Mouse (Mus musculus) hindbrain, embryonic 10.5 days (tissue): Measurements from ENCODE around the gene Ppp1r12c. TPM values are rescaled to one million over a fixed set of nuclear protein-coding genes. Genes with fewer than 3 reads are reported as not detected.

Experiments
- DNase-seq: peaks from one replicate; pipeline ENCODE4 v3.0.0-alpha.2; 2017; ENCODE audit warnings: low spot score
- H3K27ac ChIP-seq: fragments of 300-500 bp; sonication (generic); 2 replicates; pipeline ENCODE4 v1.5.1; 2016; ENCODE audit warnings: mild to moderate bottlenecking, moderate library complexity
- H3K27me3 ChIP-seq: fragments of 300-500 bp; sonication (generic); 2 replicates; pipeline ENCODE4 v1.6.1; 2016; ENCODE audit warnings: mild to moderate bottlenecking; ENCODE audit not compliant: poor library complexity, insufficient read depth, severe bottlenecking
- H3K36me3 ChIP-seq: fragments of 300-500 bp; sonication (generic); 2 replicates; pipeline ENCODE4 v1.6.1; 2016; ENCODE audit warnings: mild to moderate bottlenecking, moderate library complexity
- H3K4me1 ChIP-seq: fragments of 300-500 bp; sonication (generic); replicated peaks from 2 replicates; pipeline ENCODE4 v1.6.1; 2016; ENCODE audit warnings: mild to moderate bottlenecking
- H3K4me3 ChIP-seq: fragments of 300-500 bp; sonication (generic); 2 replicates; pipeline ENCODE4 v1.5.1; 2016; ENCODE audit warnings: mild to moderate bottlenecking, moderate library complexity
- H3K9me3 ChIP-seq: fragments of 300-500 bp; sonication (generic); 2 replicates; pipeline ENCODE4 v1.6.1; 2016; ENCODE audit warnings: mild to moderate bottlenecking, moderate library complexity
- WGBS: fragments of 180-500 bp; shearing (Covaris S2); methylation state at CpG from one replicate; pipeline ENCODE4 v1.1.7; 2016; 5-methylcytosine and 5-hydroxymethylcytosine counted together
- polyA plus RNA-seq: library from polyadenylated mRNA; unstranded; fragments of >200 nt; fragmentation: Nextera tagmentation; extraction: Ambion mirVana; gene quantifications from 2 replicates; pipeline ENCODE4 v1.2.1, GENCODE M21; 2016

Gene Ppp1r12c
- polyA plus RNA-seq, 1 experiment from 2014 or later: 45.8 TPM

DNA sequence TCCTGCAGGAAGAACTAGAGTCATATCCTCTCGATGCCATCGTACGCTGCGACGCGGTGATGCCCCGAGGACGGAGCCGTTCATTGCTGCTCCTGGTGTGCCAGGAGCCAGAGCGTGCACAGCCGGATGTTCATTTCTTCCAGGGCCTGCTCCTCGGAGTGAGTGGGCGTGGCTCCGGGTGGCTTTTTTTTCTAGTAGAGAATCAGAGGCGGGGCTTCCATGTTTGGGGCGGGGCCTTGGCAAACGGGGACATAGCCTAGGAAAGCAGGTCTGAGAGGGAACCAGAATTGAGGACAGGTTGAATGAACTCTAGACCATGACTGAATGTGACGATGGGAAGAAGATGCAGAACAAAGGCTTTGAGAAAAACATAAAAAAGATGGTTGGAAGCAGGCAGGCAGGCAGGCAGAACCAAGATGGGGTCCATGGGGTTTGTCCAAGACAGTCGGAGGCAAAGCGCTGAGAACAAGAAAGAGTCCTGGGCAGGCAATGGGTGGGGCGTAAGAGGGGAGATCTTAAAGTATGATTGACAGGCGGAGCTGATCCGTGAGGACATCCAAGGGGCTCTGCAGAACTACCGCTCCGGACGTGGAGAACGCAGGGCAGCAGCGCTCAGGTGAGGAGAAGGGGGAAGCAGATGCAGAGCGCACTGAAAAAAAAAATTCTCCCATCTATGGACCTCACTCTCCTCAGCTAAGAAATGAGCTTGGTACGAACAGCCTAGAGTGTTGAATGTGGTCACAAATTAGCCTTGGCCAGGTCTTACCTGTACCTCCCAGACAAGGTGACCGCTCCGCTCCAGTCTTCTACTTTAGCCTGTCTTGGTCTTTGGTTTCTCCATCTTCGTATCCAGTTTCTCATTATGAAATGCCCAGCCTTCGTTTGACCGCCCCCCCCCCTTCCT, 31.0 kb downstream of the Ppp1r12c start:
- H3K27ac ChIP-seq: no peak overlapping the region; the same call in 1 of the 2 replicates
- no peaks in the 10 kb centered on the region for H3K36me3 ChIP-seq
- H3K27me3 ChIP-seq: peaks cover 72% of the 10 kb centered on the region
- H3K4me3 ChIP-seq: peak overlapping the region; percentile 51
- H3K4me1 ChIP-seq: peaks cover 20% of the 10 kb centered on the region
- H3K9me3 ChIP-seq: peaks cover 6% of the 10 kb centered on the region; the same call in 1 of the 2 replicates
- DNase-seq: peak; percentile 71
- WGBS: 2% methylated on average over 35 of the region's 35 CpGs

GRCm38 (mm10) chr7:4467801-4468200, 33.7 kb downstream of the Ppp1r12c start:
- Histone ChIP-seq H3K4me3 (no peak overlapping the region), H3K27ac (no peak overlapping the region), H3K27me3 (peaks cover 45% of the 10 kb centered on the region), H3K9me3 (no peaks in the 10 kb centered on the region), H3K4me1 (peaks cover 14% of the 10 kb centered on the region), H3K36me3 (no peaks in the 10 kb centered on the region)
- no peak for DNase-seq
- WGBS: 76% methylated on average over 3 of the region's 3 CpGs

DNA sequence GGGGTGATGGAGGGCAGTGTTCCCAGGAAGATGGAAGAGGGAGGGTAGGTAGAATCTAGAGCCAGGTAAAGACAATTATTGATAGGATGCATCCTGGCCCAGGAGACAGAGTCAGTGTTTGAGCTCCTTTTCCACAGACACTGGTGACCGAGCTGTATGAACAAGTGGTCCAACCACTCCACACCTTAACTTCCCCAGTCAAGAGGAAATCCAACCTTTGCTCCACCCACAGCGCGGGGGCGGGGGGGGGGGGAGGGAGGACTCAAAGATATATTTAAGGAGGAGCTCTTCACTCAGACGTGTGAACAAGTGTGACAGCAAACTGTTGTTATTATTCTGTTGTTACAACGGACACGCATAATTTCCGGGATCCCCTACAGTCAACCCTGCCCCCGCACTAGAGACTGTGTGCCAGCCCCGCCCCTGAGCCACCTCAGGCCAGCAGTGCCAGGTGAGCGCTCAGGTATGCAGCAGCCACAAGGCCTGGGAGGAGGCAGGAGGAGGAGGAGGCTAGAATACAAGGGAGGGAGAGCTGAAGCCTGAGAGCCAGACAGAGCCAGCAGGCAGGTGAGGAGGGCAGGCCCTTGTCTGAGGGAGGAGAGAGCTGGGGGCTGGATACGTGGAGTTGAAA, 37.2 kb downstream of the Ppp1r12c start:
- Histone ChIP-seq H3K36me3 (no peaks in the 10 kb centered on the region), H3K27ac (0 out of 2 replicates have a peak overlapping the region, but pooled peaks have one; percentile 29), H3K4me1 (0 out of 2 replicates have a peak, but pooled peaks cover 4% of the 10 kb centered on the region), H3K9me3 (no peaks in the 10 kb centered on the region), H3K27me3 (peaks cover 10% of the 10 kb centered on the region), H3K4me3 (no peak overlapping the region)
- 15% methylated on average over 12 of the region's 12 CpGs for WGBS
- no peak for DNase-seq

DNA sequence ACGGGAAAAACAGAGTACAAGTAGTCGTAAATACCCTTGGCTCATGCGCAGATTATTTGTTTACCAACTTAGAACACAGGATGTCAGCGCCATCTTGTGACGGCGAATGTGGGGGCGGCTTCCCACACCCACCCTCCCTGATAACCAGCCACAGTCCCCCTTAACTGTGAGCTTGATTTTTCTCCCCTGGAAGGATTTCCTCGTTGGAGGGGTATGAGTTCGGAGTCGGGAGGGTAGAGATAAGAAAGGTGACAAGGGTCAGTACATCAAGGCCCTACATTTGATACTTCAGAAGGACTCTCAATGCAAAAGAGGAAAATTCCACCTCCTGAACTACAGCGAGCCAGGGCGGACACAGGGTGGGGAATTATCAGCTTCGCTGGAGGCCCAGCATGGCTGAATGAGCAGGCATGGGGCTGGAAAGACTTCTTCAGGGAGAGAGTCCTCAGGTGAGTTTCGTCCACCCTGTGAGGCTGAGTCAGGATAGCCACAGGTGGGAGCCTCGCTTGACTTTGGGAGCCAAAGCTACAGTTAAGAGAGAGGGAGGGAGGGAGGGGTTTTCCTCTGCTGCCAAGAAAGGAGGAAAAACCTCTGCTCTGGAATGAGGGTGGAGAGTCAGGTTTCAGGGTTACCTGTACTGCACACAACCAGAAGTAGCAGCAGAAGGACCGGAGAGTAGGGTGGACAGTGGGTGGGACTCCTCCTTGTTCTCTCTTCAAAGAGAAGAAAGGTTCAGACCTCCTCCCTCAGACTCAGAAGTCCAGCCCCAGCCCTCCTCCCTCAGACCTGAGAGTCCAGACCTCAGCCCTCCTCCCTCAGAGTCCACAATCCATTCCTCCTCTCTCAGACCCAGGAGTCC, 40.7 kb downstream of the Ppp1r12c start, which contains the start of gene Eps8l1:
TSS of gene Eps8l1 (plus strand) at position 99 of the 859 bp plus-strand sequence.
- no peaks in the 10 kb centered on the region for H3K27me3 ChIP-seq
- 0 out of 2 replicates have a peak, but pooled peaks cover 4% of the 10 kb centered on the region for H3K4me1 ChIP-seq
- no peak for DNase-seq
- H3K36me3 ChIP-seq: no peaks in the 10 kb centered on the region
- 67% methylated on average over 14 of the region's 16 CpGs for WGBS
- H3K27ac ChIP-seq: peak within 1 kb of the TSS; percentile 59
- H3K4me3 ChIP-seq: peak within 1 kb of the TSS; percentile 37
- no peaks in the 10 kb centered on the region for H3K9me3 ChIP-seq

GRCm38 (mm10) chr7:4452644-4453043, 48.8 kb downstream of the Ppp1r12c start:
- Histone ChIP-seq H3K9me3 (no peaks in the 10 kb centered on the region), H3K36me3 (no peaks in the 10 kb centered on the region), H3K4me3 (no peak overlapping the region), H3K27ac (no peak overlapping the region), H3K4me1 (peaks cover 10% of the 10 kb centered on the region; the same call in 1 of the 2 replicates), H3K27me3 (no peaks in the 10 kb centered on the region)
- WGBS: 34% methylated on average over 4 of the region's 4 CpGs
- no peak for DNase-seq

DNA sequence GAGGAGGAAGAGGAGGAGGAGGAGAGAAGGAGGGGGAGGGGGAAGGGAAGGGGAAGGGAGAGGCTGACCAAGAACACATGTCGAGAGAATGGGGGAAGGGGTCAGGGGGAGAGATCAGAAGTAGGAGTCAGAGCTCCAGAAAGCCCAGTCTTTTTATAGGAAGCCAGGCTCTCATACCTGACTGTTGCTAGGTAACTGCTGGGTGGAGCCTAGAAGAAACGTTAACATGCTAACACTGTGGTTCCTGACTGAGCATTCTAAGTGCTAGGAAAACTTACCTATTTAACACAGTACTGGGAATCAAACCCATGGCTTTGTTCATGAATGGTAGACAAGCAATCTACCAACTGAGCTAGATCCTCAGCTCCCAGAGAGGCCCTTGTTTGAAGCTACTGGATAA, 52.3 kb downstream of the Ppp1r12c start:
- H3K27me3 ChIP-seq: no peaks in the 10 kb centered on the region
- H3K4me1 ChIP-seq: peaks cover 18% of the 10 kb centered on the region
- 11% methylated on average over 2 of the region's 2 CpGs for WGBS
- H3K36me3 ChIP-seq: peaks cover under 1% of the 10 kb centered on the region
- H3K27ac ChIP-seq: no peak overlapping the region
- H3K9me3 ChIP-seq: no peaks in the 10 kb centered on the region
- no peak overlapping the region for H3K4me3 ChIP-seq
- no peak for DNase-seq

GRCm38 (mm10) chr7:4448439-4448838, 53.0 kb downstream of the Ppp1r12c start:
- WGBS: 83% methylated on average over 3 of the region's 3 CpGs
- H3K27ac ChIP-seq: no peak overlapping the region
- H3K9me3 ChIP-seq: no peaks in the 10 kb centered on the region
- DNase-seq: no peak
- no peaks in the 10 kb centered on the region for H3K27me3 ChIP-seq
- peaks cover 8% of the 10 kb centered on the region for H3K36me3 ChIP-seq
- H3K4me1 ChIP-seq: peaks cover 18% of the 10 kb centered on the region
- no peak overlapping the region for H3K4me3 ChIP-seq

DNA sequence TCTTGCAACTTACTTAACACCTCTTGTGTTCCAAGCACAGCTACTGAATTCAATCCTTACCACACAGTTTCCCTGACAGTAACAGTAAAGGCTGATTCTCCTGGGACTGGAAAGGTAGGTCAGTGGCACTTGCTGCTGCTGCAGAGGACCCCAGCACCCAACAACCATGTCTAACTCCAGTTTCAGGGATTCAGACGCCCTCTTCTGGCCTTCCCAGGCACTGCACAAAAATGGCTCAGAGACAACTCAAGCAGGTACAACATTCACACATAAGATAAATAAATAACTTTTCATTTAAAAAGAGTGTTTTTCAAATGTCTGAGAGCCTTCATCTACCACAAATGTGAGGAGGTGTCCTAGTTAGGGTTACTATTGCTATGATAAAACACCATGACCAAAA, 54.3 kb downstream of the Ppp1r12c start:
- no peaks in the 10 kb centered on the region for H3K9me3 ChIP-seq
- H3K27ac ChIP-seq: no peak overlapping the region
- no peak overlapping the region for H3K4me3 ChIP-seq
- peaks cover 21% of the 10 kb centered on the region for H3K36me3 ChIP-seq
- H3K4me1 ChIP-seq: peaks cover 13% of the 10 kb centered on the region
- 0% methylated on average over 1 of the region's 1 CpGs for WGBS
- no peaks in the 10 kb centered on the region for H3K27me3 ChIP-seq
- DNase-seq: no peak

DNA sequence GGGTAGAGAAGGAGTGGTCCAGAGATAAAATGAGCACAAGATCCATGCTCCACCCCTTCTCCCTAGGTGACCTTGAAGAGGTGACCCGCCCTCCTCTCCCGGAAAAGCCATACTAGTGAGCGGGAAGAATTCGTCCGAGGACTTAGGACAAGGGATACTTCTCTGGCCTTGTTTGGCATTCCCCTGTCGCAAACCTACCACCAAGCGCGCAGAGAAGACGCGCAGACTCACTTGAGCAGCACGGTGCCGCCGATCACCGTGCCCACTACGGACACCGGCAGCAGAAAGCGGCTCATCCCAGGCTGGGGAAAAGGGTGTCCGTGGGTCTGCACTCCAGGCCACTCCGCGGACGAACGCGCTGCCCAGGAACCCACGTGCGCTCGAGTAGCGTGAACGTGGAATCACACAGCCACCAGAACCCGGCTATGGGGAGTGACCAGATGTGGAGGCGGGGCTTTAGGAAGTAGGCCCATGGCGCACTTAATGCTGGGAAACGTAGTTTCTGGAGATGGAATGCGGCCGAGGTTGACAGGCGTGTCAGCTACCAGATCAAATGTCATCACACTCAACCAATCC, 56.2 kb downstream of the Ppp1r12c start, which contains the start of gene Rdh13:
TSS of gene Rdh13 (minus strand) at position 434 of the 576 bp plus-strand sequence.
- H3K27me3 ChIP-seq: no peaks in the 10 kb centered on the region
- H3K9me3 ChIP-seq: no peaks in the 10 kb centered on the region
- peak within 1 kb of the TSS; percentile 82 for H3K4me3 ChIP-seq
- peaks cover 13% of the 10 kb centered on the region for H3K4me1 ChIP-seq
- H3K27ac ChIP-seq: peak within 1 kb of the TSS; percentile 90
- WGBS: under 1% methylated on average over 35 of the region's 35 CpGs
- DNase-seq: peak; percentile 89
- H3K36me3 ChIP-seq: peaks cover 40% of the 10 kb centered on the region

DNA sequence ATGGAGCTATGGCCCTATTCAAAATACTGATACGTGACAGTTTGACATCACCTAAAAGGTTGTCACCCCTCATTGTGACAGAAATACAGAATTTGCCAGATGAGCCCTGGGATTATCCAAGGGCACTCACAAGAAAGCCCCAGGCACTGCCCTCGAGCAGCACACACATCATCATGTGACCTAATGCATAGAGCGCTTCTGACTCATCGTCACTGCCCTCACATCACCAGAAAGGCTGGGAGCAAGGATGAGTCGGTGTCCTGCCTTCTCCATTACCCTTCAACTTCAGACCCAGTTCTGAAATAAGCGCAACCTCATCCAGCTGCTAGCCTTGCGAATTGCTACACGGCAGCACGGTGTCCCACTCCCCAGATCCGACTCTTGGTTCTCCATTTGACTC, 60.9 kb downstream of the Ppp1r12c start:
- no peak for DNase-seq
- H3K36me3 ChIP-seq: peaks cover 83% of the 10 kb centered on the region
- H3K4me1 ChIP-seq: peaks cover 8% of the 10 kb centered on the region
- no peak overlapping the region for H3K4me3 ChIP-seq
- no peaks in the 10 kb centered on the region for H3K9me3 ChIP-seq
- H3K27me3 ChIP-seq: no peaks in the 10 kb centered on the region
- WGBS: 91% methylated on average over 10 of the region's 10 CpGs
- no peak overlapping the region for H3K27ac ChIP-seq

DNA sequence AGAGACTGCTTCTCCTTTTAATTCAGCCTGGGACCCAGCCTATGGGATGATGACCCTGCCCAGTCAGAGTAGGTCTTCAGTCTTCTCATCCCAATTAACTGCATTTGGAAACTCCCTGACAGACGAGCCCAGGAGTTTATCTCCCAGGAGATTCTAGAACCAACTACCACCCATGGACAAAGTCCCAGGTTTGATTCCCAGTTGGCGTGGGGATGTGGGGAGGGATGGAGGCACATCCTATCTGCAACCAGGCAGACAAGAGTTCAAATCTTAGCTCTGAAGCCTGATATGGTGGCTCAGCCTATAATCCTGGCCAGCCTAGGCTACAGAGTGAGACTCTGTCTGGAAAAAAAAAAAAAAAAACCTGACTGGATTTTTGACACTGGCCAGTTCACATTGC, 63.8 kb downstream of the Ppp1r12c start:
- H3K4me1 ChIP-seq: no peaks in the 10 kb centered on the region
- DNase-seq: no peak
- no peak overlapping the region for H3K4me3 ChIP-seq
- H3K9me3 ChIP-seq: no peaks in the 10 kb centered on the region
- WGBS: 83% methylated on average over 2 of the region's 2 CpGs
- H3K27ac ChIP-seq: no peak overlapping the region
- H3K36me3 ChIP-seq: peaks cover 95% of the 10 kb centered on the region
- H3K27me3 ChIP-seq: no peaks in the 10 kb centered on the region

- no peak overlapping the region for H3K27ac ChIP-seq
- H3K27me3 ChIP-seq: no peaks in the 10 kb centered on the region
- peaks cover 2% of the 10 kb centered on the region; the same call in 1 of the 2 replicates for H3K9me3 ChIP-seq
- H3K4me3 ChIP-seq: no peak overlapping the region
- no peaks in the 10 kb centered on the region for H3K4me1 ChIP-seq
- WGBS: 83% methylated on average over 8 of the region's 8 CpGs
- no peak for DNase-seq
- peaks cover 96% of the 10 kb centered on the region for H3K36me3 ChIP-seq
Measured at GRCm38 (mm10) chr7:4432026-4432425, 69.5 kb downstream of the Ppp1r12c start.
